Mouse (Mus musculus) embryo, embryonic 11 days (tissue): Measurements from ENCODE around the gene Kcns1.
"Not testable (repeated sequence)": the region's sequence is repeated elsewhere in the genome, so short reads cannot be mapped to it uniquely, and the experiment has no call there.

Source experiments
- DNase-seq: peaks from one replicate; pipeline ENCODE4 v3.0.0-alpha.2; 2015

Gene Kcns1

GRCm38 (mm10) chr2:164170902-164171301 lies at the start of gene Kcns1:
Kcns1 (minus strand) TSS chr2:164171113.
- DNase-seq: peak; percentile 39

DNA sequence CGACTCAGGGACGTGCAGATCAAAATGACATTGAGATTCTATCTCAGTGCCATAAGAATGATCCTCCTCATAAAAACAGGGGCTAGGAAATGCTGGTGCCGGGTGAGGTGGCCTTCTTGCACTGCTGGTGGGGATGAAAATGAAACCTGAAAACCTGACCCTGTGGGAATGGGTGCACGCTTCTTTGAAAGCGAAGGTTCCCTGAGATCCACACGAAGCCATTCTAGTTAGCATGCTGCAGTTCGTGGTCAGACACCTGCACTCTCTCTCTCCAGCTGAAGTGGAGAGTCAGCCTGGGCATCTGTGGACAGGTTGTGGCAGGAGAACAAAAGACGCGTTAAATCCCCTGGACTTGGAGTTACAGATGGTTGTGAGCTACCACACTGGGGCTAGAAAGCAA lies 48.4 kb upstream of the Kcns1 start:
- DNase-seq: no peak

DNA sequence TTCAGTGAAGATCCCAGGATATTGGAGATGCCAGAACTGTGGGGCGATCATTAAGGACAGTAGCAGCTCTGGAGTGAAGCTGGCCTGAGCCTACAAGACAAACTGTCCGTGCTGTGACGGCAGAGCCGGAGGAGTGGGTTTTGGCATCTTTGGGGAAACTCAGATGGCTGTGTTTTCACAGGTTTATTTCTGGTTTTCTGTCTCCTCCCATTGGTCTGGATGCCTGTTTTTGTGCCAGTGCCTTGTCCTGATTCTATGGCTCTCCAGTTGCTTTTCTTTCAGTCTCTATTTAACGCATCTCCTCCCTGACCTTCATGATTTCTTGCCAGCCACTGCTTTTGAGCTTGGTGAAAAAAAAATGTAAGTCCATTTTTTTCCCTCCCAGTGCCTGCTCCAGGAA lies 41.8 kb upstream of the Kcns1 start:
- DNase-seq: no peak

GRCm38 (mm10) chr2:164210892-164211291 lies 40.0 kb upstream of the Kcns1 start:
- no peak for DNase-seq

- DNase-seq: no peak
These were observed 35.8 kb upstream of the Kcns1 start for GRCm38 (mm10) chr2:164206676-164207075.

GRCm38 (mm10) chr2:164206011-164206410 lies 35.1 kb upstream of the Kcns1 start:
- DNase-seq: not testable (repeated sequence)

DNA sequence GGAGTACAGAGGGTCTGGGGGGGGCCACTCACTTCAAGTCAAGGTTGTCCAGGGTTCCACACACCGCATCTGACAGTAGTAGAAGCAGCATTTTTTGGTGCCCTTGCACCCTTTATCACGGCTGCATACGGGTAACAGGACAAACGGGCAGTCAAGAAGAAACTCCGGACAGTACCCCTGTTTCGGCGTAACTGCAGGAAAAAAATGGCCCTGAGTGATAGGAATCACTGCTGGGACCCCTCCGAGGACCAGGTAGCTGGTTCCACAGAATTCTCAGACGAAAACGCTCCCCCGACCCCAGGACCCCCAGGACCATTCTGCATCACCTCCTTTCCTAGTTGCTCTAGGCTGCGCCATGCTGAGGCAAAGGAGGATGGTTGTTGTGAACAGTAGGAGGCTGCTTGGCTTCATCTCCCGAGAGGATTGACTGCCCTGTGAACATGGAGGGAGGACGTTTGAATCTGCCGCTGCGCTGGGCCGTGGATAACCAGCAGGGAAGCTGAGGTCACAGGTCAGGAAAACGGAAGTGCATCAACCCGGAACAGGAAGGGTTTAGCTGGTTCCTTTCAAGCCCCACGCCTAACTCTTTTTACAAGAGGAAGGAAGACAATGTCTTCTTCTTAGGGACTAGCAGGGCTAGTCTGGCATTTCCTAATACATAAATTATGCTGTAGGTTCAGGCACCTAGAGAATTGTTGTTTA lies 28.9 kb upstream of the Kcns1 start, which contains the start of gene Wfdc15a:
Gene Wfdc15a (minus strand): TSS at position 505 of the 702 bp plus-strand sequence.
- peak; percentile 4 for DNase-seq

- no peak for DNase-seq
These were observed 25.7 kb upstream of the Kcns1 start for GRCm38 (mm10) chr2:164196700-164196990.

DNA sequence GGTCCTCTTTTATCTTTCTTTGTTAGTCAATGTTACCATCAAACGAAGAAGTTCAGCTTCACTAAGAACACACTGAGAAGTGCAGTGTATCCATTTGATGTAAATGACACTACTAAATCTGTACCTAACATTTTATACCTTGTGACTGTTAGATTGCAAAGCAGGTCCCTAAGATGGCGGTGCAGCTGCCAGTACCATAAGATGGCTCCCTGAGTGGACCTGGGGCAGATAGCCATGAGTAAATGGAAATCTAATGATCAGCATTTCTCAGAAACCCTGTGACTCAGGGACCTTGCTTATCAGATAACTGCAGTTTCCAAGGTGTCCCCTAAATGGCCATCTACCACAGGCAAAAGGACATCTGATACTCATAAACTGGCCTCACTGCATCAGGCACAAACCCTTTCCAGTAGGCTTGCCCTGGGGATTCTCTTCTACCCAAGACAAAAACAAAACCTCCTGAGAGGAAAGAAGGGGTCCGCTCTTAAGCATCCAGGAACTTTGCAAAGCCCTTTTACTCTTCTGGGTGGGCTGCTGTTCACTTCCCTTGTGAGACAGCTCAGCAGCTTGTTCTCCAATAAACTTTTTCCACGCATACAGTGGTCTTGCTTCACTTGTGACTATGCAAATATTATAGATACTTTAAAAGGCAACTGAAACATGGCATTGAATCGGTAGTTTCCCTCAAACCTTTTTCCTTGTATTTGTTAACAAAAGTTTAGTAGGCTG lies 25.2 kb upstream of the Kcns1 start:
- DNase-seq: no peak

DNA sequence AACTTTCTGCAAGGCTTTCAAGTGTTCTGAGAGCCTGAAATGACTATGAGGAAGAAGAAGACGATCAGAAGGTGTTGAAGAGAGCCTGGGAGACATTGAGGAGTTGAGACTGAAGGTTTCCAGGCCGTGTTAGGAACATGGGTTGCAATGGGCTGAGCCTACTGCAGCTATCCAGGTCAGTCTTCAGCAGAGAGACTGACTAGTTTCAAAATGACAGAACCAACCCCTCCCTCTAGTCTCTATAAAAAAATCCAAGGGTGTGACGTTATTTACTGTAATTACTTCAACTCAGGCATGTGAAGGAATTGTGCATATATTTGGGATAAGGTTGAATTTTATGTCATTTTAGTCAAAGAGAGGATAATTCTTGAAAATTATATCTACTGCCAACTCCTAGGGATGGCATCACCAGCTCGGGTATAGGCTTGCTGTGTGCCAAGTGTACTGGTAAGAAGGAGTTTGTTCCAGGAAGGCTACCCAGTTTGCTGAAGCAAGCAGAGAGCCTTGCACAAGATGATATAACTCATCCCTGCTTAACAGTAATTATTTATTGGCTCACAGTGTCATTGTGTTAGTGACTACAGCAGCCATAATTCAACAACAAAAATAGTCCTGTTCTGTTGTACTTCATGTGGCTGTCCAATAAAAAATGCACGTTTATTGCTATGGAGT lies 24.2 kb upstream of the Kcns1 start:
- DNase-seq: no peak

GRCm38 (mm10) chr2:164192279-164192678 lies 21.4 kb upstream of the Kcns1 start:
- DNase-seq: no peak

- DNase-seq: no peak
These were observed 19.7 kb upstream of the Kcns1 start, which contains the start of gene Wfdc12 for GRCm38 (mm10) chr2:164190576-164190975. Wfdc12 (minus strand) TSS chr2:164190608.

GRCm38 (mm10) chr2:164188722-164189121 lies 17.8 kb upstream of the Kcns1 start:
- DNase-seq: peak; percentile 34

DNA sequence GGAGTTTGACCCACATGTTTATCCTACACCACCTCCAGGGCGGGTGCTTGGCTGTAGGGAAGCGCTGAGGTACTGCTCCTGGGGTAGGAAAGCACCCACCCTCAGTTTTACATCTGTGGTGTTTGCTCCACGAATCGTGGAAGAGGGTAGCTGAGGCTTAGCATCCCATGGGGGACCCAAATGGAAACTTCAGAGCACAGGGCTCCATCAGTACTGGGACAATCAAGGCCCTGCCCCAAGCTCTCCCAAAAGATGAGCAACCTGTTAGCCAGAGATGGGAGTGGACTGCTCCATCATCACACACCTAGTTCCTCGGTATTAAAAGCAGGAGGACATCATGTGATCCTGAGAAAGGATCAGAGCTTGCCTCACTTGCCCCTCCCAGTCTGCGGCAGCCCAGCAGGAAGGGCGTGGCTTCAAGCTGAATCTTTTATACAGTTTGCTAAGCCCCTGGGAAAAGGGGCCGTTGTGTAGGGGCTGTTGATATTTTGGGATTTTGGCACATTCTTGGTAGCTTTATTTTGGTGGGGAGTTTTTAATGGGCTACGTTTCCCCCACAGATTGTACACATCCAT lies 13.3 kb upstream of the Kcns1 start:
- no peak for DNase-seq

GRCm38 (mm10) chr2:164183340-164183739 lies 12.4 kb upstream of the Kcns1 start:
- DNase-seq: no peak

- no peak for DNase-seq
These were observed 11.9 kb upstream of the Kcns1 start, which contains the start of gene Wfdc5 for GRCm38 (mm10) chr2:164182692-164183255. Wfdc5 (minus strand) TSS chr2:164182742.

- no peak for DNase-seq
These were observed 9.9 kb upstream of the Kcns1 start for GRCm38 (mm10) chr2:164180770-164181169.

DNA sequence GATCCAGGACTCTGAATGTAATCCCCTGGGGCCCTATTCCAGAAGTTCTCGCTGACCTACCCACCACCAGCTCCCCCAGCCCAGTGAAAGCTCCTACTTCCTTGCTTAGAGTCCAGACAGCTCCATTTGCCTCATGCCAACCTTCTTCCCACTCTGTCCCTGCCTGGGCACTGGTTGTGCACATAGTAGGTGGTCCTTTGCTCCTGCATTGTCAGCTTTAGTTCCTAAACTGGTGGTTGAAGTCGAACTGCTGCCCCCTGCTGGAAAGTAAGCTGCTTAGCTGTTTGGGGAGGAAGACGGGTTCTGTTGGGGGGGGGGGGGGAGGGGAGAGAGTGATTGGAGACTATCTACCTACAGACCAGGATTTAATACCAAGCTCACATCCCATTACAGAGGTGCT lies 9.2 kb upstream of the Kcns1 start:
- DNase-seq: peak; percentile 34

DNA sequence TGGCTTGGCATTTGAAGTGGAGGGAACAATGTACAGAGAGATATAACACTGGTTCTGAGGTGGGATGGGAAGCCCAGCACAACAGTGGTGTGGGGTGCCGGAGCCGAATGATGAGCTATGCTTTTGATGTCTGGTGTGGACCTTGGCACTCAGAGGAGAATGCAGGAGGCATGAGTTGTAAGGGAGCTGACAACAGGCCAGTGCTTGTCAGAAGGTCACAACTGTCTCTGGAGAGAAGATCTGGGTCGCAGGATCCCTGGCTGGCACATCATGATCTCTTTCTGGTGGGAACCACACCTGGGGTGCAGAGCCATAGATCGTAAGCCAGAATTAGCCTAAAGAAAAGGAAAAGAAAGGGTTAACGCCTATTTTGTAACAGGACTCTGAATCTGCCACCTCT lies 6.9 kb upstream of the Kcns1 start:
- DNase-seq: no peak

- no peak for DNase-seq
These were observed 4.9 kb upstream of the Kcns1 start for GRCm38 (mm10) chr2:164175850-164176249.

DNA sequence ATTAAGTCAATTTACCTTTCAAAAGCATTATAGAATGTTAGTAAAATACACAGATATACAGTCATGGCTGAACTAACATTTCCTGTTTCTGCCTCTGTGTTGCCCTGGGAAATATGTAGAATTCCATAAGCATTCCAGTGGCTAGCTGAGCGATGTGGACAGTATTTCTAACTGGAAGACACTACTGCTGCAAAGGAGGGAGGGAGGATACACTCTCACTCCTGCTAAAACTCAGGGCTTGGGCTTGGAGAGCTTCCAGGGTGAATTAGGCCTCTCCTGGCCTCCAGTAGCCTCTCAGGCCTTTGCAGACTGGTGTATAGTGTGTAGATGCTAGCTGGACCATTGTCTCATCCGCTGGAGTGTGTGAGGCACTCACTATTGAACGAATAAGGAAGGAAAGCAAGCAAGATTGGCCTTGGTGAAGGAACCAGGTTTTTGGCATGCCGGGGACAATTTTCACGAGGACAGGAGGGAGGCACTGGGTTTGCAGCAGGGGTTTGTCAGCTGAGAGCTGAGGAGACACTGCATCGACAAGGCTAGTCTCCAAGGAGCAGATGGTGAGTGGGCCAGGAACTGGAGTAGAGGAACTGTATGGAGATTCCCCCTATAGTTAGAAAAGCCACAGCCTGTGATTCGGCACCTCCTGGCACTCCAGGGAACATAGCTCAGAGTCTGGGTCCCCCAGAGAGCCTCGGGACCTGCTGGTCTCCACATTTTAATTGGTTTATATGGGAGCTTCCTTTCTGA lies 3.9 kb upstream of the Kcns1 start:
- DNase-seq: no peak

GRCm38 (mm10) chr2:164173394-164173793 lies 2.5 kb upstream of the Kcns1 start:
- no peak for DNase-seq
